Mouse (Mus musculus) kidney, postnatal 36 days (tissue): ENCODE results near the gene Atg10.
A peak's percentile ranks its signal among the peaks of the same experiment; 100 is the strongest.

Experiments used
- DNase-seq, 2 experiments: peaks; one replicate each; pipeline ENCODE4 v3.0.0; 2021 to 2022; ENCODE audit warnings: mixed read lengths in 2 of 2

Gene Atg10

DNA sequence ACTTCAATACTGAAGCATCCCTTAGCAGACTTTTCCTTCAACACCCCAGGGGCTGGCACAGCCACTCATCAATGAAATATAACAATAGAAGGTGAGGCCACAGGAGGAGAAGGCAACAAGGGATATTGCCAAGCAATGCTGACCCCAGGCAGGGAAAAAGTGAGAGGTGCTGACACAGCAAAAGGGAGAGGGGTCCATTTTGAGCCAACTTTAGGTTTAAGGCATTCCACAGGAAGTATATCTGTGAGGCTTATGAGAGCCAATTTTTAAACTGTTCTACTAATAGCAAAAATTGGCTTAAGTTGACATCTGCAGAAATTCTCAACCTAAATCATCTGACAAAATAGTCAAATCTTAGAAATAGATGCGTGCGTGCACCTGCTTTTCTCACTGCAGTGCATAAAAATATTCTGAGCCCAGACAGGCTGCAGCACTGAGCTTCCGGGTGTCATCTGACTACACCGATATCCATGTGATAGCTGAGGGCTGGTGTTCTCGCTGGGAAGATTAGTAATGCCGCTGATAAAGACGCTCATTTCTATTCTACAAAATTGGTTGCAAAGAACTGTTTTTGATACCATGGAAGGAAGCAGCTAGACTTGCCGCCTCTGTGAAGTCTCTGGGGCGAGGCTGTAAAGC, 116.3 kb downstream of the Atg10 start:
- DNase-seq = no peak

DNA sequence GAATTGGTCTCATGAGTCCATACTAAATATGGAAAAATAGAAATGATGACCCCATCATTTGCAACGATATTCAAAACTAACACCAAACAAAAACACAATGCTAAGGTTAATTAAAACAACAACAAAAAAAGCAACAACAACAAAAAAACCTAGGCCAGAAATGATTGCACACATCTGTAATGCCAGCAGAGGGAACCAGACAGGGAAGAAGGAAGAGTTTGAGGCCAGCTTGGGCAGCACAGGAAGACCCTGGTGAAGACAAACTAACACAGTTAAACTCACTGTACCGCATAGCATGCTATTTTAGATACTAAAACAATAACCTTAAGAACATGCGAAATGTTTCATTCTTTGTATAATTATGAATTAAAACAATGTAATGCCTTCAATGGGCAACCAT, 121.5 kb downstream of the Atg10 start:
- no peak for DNase-seq

DNA sequence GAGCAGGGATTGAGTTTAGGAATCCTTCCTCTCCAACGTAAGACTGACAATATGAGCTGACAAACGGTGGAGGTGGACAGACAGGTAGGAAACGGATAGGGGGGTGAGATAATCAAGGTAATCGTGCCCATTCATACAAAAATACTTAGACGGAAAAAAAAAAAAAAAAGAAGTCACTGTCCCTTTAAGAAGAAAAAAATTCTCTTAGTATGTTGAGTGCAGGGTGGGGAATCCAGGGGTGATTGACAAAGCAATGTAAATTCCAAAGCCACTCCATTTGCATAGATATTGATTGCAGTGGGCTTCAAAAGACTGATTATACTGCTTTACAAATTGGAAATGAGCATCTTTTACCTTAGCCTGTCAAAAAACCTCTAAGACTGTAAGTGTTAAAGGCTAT, 123.4 kb downstream of the Atg10 start:
- no peak for DNase-seq

DNA sequence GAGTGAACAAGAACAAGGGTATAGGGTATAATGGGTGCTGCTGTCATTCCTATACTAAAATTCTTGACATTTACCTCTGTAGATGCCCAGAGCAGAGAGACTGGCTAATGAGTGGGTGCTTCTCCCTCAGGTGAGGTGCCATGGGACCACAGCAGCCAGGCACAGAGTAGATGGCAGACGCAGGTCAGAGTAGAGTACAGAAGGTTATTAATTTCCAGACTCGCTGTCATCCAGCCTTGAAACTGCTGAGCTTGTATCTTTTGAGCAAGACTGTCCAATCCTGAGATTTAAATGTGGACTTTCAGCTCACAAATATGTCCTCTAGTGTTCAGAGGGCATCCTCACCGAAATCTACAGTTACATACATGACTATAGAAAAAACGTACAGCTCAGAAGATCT, 128.9 kb downstream of the Atg10 start:
- DNase-seq = peak; percentile 33 to 59

DNA sequence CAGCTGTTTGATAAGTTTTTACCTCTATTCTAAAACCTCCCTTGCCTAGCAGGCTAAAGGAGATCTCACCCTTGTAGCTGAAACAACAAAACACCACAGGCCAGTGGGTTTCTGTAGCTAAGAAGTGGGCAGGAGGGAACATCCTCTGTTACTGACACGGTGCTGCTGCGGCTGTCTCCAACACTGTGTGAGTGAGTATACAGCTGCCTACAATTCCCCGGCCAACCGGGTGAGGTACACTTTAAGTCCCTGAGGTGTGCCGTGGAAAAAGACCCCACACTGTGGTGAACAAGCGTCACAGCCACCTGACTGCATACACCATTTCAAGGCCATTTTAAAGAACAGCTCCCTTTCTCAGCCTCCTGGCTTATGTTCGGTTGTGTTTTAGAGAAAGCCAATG, 129.6 kb downstream of the Atg10 start:
- DNase-seq = peak in 1 of 2 experiments; percentile 18

DNA sequence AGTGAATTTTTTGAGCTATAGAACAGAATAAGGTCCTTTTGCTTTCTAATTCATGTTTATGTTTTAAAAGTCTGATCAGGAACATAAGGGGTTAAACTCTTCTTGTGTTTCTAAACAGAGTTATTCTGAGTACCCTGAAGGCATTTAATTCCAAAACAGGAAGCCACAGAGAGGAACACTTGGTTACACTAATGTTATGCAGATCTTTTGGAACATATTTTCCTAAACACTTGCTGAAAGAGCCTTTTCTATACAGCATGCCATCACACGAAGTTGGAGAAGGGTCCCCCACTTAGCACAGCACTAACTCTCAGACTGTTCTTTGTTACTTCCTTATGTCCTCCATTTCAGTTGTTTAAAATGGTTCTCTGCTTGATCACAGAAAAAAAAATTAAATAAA, 130.2 kb downstream of the Atg10 start:
- no peak for DNase-seq

DNA sequence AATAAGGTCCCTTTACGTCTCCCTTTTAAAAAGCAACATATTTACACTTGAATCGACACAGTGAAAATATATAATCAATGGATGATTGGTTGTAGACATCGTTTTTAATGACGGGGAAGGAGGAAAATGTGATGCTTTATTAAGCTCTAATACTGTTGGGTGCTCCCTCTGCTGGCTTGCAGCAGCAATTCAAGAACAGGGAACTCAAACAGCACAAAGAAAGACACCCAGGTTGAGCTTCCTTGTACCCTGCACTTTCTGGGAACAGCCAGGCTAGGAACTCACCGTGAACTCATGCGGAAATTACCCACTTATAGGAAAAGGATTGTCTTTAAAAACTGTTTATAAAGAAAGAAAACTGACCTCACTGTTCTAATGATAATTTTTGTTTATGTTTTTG, 130.6 kb downstream of the Atg10 start:
- DNase-seq = peak; percentile 64 to 75

DNA sequence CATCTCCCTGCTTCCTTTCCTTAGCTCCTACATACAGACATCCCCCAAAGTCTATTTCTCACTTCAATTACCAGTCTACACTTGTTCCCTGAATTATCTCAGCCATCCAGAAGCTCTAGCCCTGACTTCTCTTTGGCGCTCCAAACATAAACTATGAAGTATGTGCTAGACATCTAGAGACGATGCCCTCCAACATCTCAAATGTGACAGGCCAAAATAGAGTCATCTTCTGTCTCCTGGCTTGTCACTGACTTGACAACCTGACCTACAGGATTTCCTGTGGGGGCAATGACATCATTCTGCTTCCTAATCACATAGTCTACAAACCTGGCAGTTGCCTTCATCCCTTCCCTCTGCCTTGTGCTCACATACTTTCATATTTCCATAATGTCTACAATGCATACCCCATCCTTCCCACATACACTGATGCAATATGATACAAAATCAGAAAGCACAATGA, 132.0 kb downstream of the Atg10 start:
- DNase-seq = no peak

DNA sequence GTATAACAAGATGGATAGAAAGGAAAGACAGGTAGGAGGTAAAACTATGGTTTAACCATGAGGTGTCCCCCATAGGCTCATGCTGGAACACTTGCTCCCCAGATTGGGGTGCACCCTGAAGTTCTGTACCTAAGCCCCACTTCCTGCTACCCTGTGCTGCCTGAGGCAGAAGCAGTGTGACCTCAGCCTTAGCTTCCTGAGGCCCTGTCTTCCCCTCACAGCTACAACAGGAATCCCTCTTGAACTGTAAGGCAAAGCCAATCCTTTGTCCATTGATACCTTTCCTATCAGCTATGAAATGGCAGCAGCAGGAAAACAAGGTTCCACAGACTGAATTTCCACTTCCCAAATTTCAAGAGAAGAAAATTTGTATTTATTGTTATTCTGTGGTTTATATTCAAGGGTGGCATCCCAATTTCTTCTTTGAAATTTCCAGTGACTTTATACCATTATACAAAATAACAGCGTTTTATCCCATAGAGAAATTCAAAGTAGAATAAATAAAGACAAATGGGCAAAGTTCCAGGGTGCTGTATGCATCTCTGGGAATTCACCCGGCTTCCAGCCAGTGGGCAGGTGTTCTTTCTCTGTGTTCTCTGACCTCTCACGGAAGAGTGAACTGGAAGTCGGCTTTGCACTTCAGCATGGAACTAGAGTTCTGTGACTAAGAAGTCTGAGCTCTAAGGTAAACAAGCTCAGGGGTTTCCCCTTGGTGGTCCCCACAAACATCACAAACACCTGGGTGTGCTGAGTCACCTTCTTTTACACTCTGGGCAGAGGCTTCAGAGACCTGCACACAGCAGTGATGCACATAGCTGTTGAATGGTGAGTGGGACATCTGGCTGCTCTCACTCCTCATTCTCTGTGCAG, 132.7 kb downstream of the Atg10 start:
- peak; percentile 53 to 65 for DNase-seq

DNA sequence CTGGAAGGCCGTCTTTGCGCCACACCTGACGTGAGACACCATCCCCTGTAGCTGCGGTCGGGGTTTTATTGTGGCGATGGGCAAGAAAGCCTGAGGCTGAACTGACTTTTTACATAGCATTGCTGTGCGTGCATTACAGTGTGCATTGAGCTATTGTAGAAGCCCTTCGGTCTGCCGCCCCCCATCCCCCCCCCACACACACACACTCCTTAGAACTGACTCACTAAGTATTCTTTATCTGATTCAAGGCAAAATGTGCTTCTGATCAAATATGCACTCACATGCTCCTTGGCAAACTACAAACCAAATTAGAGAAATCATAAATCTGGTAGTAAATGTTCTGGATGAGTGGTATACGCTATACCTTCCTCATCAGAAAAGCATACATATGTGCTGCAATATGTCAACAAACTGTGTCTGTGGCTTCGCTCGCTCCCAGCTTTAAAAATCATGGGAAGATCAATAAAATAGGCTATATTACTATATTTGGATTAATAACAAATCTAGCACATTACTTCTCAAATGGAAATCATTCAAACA, 137.3 kb downstream of the Atg10 start:
- DNase-seq = no peak

DNA sequence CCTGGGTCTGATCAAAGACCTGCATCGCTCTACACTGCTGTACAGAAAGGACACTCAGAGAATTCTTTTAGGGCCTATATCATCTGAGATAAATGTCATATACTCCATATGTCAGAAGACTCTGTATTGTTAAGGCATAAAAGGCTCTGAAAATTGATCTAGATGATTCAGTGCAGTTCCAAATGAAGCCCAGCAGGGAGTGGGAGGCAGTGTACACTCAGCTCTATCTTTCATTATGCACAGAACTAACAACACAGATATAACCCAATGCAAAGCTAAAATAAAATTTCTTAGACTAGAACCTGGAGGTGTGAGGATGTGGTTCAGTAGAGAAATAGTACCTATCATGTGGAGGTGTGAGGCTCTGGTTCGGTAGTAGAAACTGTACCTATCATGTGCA, 151.4 kb downstream of the Atg10 start:
- no peak for DNase-seq

DNA sequence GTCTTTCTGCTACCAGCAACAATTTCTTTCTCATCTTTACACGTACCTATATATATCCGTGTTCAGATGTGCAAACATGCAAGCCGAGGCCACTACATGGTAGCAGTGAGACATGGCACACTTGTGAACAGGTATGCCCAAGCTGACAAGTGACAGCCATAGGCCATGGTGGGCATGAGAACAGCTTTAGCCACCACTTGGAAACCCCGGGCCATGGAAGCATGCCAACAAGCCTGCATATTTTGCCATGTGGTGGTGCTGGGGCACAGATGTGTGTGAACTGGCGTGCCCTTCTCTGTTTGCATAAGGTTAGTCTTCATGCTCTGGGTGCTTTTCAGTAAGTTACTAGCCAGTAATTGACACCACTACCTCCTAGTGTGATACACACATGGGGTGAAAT, 162.9 kb downstream of the Atg10 start:
- no peak for DNase-seq

DNA sequence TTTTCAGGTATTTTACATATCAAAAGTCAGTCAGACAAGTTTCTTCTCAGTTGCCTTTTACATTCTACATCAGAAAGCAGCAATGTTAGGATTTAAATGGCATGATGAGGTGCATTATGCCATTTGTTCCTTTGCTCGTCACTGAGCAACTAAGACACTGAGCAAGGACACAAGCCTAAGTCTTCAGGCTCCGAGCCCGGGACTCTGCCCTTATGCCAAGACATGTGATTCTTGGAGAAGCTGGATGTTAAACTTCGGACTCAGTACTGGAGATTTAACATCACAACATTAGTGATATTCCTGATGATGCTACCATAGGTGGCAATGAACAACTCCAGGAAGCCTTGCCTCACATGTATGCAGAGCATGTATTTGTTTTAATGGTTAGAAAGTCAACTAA, 175.6 kb downstream of the Atg10 start:
- peak; percentile 27 to 47 for DNase-seq

DNA sequence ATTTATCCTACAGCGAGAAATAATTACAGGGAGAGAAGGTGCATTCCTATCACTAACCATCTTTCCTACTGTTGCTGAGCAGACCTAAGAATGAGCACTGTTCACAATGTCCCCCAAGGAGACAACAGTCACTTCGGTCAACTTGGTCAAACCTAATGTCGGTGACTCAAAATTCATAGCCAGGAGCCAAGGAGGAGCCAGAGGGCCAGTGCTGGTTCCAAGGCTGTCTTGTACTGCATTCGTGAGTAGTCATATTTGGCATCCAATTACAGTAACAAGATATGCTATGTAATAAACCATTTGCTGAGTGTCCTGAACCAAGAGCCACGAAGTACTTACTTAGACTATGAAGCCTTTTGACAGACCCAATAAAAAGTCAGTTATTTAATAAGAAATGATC, 176.9 kb downstream of the Atg10 start:
- no peak for DNase-seq

DNA sequence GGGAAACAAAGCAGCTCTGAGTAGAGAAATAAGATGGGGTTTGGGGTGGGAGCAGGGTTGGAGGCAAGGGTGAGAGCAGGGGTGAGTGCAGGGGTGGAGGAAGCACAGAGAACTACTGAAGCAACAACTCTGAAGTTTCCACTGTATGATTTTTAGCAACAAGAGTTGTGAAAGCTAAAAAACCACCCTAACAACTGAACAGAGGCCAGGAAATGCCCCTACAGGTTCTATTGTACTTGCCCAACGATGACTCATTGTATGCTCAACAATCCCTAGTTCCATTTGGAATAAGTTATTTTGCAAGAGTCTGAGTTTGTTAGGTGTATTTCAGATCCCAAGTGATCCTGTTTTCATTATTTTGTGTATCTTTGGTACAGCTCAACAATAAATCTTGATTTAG, 182.5 kb downstream of the Atg10 start:
- no peak for DNase-seq

DNA sequence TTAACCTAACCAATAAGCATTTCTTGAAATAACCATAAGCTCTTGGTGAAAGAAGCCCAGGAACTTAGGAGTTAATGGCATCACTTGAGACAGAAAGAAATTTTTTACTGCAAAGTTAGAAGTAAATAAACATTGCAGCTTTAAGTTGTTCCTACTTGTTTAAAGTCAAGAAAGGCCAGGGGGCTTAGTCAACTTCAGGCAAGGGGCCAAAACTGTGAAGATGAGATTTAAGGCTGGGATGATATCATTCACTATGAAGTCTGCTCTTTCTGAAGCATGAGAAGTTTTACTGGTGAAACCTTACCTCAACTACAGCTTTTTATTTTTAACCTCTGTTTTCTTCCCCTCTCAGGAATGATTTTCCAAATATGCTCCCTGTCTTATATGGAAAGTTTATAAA, 183.3 kb downstream of the Atg10 start:
- DNase-seq = no peak

DNA sequence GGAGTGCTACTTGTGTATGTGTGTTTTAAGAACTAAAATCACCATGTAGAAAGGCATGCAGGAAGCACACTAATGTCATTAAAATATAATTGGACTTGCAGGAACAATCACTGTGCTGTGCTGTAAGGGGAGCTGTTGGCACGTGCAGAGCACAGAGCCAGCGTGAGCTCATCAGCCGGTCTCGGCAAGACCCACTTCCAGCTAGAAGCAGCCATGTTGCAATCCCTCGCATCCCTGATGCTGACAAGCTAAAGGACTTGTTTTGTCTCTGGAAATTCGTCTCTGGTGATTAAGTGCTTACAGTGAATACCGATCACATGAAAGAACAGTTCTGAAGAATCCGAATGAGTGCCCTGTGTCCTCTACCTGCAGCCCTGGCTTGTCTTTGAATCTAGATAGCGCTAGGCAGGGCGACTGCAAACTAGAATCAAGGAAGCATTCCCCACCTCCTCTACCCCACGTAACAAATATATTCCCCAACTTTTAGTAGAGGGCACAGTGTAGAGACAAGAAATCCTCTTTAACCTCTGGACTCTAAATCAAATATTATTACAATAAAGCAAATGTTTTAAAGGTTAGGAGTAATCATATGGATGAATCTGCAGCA, 184.5 kb downstream of the Atg10 start:
- DNase-seq = peak; percentile 56 to 57

DNA sequence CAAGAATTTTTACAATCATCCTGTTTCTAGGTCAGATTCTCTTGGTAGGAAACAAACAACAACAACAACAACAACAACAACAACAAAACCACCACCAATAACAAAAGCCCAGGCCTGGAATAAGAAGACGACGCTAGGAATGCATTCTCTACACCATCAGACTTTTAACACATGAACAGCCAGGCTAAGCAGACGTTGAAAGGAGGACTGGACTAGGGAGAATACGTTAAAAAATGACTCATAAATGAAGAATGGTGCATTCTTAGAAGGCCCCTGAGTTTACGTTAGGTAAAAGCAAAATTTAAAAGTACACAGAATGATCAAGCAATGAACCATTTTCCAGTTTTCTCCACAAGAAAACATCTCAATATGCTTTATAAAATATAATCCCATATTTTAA, 185.1 kb downstream of the Atg10 start:
- no peak for DNase-seq

DNA sequence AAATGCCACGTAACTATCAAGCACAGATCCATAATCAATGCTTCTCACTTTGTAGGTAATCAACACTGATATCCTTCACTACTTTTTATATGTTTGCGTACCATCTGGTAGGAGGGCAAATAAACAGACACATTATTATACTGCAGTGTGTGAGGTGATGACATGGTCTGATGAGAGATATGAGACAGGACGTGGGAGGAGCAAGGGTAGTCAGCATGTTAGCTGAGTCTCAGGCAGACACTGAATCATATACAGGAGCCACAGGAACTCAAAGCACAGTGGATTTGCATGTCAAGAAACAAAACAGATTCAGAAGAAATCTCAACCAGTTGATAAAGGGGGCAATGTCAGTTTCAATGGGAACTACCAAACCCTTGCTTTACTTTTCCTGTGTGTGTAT, 185.7 kb downstream of the Atg10 start:
- no peak for DNase-seq

DNA sequence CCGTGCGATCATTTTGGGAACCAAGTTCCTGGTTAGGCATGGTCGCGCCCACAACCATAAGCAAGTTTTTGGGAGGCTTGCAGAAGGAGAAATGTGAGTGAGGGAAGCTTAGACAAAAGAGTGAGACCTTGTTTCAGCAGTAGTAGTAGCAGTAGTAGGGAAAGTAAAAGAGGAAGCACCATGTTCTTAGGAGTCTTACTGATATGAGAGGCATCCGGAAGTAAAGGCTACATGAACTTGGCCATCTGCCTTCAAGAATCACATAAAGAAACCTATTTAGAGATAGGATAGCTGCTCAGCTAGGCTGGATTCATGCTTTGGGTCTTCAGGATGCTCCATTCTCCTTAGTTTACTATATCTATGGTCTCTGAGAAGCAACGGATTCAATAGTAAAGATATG, 186.4 kb downstream of the Atg10 start:
- no peak for DNase-seq

DNA sequence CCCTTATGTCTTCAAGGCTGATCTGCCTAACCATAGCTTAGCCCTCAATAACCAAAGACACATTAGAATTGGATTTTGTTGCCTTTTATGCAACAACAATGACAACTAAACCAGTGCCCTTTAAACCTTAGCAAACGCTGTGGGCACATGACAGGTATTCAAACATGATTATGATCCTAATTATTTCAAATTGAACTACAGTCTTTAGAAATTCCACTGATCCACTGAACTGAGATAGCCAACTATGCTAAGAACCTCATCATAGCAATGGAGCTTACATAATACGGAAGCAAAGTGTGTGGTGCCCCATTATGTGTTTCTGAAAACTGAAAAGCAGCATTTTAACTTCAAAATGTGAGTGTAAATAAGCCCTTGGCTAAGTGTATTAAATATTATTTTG, 191.9 kb downstream of the Atg10 start:
- DNase-seq = no peak

DNA sequence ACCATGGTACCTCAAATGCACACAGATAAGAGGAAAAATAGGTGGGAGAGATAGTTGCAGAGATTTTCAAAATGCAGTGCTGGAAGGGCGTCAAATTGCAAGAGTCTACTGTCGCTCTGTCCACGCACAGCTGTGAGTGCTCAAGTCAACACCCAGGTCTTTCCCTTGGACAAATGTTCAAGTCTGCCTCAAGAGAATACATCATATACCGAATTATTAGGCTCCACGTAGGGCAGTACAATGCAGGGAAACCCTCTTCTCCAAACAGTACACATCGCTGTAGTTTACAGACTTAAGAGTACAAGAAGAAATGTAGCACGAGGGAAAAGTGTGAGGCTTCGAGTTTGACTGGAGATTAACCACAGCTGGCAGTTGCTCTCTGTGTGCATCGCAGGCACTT, 200.3 kb downstream of the Atg10 start:
- DNase-seq = no peak

DNA sequence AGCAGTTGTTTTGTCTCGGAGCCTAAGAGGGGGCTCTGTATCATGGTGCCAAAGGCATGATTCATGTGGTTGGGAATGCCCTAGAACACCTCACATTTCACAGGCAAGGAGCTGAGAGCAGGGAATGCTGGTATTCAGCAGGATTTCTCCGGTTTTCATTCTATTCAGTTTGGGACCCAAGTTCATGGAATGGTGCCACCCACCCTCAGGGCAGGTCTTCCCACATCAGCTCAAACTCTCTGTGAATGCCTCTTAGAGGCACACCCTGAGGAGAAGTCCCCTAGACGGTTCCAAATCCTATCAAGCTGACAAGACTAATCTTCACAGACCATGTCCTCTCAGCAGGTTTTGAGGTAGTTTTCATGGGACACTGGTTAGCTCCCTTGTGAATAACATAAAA, 211.9 kb downstream of the Atg10 start:
- no peak for DNase-seq
